Mouse (Mus musculus) C2C12 (cell line): ENCODE measurements around the gene Gnai2.

Source experiments
- CEBPB ChIP-seq: IDR thresholded peaks from one replicate; pipeline ENCODE4 v1.6.1; 2011; ENCODE audit warnings: low read depth, mild to moderate bottlenecking, control low read depth, moderate library complexity
- CTCF ChIP-seq: IDR thresholded peaks from one replicate; pipeline ENCODE4 v1.5.1; 2011; ENCODE audit not compliant: control insufficient read depth, insufficient read depth, insufficient read length
- FOSL1 ChIP-seq: IDR thresholded peaks from one replicate; pipeline ENCODE4 v1.8.0; 2011; ENCODE audit warnings: mild to moderate bottlenecking, low read length; ENCODE audit not compliant: poor library complexity, insufficient read depth, severe bottlenecking
- MAX ChIP-seq: IDR thresholded peaks from one replicate; pipeline ENCODE4 v1.6.1; 2011; ENCODE audit warnings: mild to moderate bottlenecking, control low read depth
- MYOD1 ChIP-seq: IDR thresholded peaks from one replicate; pipeline ENCODE4 v1.6.1; 2011; ENCODE audit warnings: low read depth; ENCODE audit not compliant: control insufficient read depth, insufficient read length
- MYOG ChIP-seq: IDR thresholded peaks from one replicate; pipeline ENCODE4 v1.6.1; 2011; ENCODE audit not compliant: control insufficient read depth, insufficient read length; ENCODE audit errors: extremely low read depth
- USF1 ChIP-seq: IDR thresholded peaks from one replicate; pipeline ENCODE4 v1.6.1; 2011; ENCODE audit warnings: low read depth, mild to moderate bottlenecking, control low read depth, moderate library complexity

GRCm38 (mm10) chr9:107620954-107621353, 14.2 kb downstream of the Gnai2 start:
- TF ChIP-seq MAX: no peak
- TF ChIP-seq CTCF: no peak
- TF ChIP-seq USF1: no peak
- no peak for TF ChIP-seq MYOD1
- TF ChIP-seq CEBPB: no peak
- no peak for TF ChIP-seq MYOG
- TF ChIP-seq FOSL1: no peak
